Mouse (Mus musculus) A20 (cell line): ENCODE data around the gene Rmnd1.

ENCODE experiments used
- DNase-seq: peaks from one replicate; pipeline ENCODE4 v3.0.0-alpha.2; 2011; ENCODE audit warnings: low read depth, low spot score

Rmnd1 gene

DNA sequence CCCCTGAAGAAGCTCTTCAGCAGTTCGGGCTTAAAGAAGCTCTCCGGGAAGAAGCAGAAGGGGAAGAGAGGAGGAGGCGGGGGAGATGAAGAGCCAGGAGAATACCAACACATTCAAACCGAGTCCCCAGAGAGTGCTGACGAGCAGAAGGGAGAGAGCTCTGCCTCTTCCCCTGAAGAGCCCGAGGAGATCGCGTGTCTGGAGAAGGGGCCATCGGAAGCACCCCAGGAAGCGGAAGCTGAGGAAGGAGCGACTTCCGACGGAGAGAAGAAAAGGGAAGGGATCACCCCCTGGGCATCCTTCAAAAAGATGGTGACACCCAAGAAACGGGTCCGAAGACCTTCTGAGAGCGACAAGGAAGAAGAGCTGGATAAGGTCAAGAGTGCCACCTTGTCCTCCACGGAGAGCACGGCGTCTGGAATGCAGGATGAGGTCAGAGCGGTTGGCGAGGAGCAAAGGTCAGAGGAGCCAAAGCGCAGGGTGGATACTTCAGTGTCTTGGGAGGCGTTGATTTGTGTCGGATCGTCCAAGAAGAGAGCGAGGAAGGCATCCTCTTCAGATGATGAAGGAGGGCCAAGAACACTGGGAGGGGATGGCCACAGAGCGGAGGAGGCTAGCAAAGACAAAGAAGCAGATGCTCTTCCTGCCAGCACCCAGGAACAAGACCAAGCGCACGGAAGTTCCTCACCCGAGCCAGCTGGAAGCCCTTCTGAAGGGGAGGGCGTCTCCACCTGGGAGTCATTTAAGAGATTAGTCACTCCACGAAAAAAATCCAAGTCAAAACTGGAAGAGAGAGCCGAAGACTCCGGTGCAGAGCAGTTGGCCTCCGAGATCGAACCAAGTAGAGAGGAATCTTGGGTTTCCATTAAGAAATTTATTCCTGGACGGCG is 77.6 kb downstream of the Rmnd1 start:
- DNase-seq = no peak
